Mouse (Mus musculus) spleen, adult 2 months (tissue): ENCODE measurements around the gene Ubash3a. TPM values are rescaled to one million over a fixed set of nuclear protein-coding genes. Genes with fewer than 3 reads are reported as not detected.

Experiments used
- DNase-seq, 2 experiments: peaks; one replicate each; pipeline versions ENCODE4 v3.0.0 to v3.0.0-alpha.2; 2012 to 2021; ENCODE audit warnings: low spot score in 2 of 2, low read depth in 1 of 2
- H3K27ac ChIP-seq: fragments of 200-500 bp; 2 replicates; pipeline ENCODE4 v1.5.1; 2012; ENCODE audit warnings: low read length, inconsistent platforms; ENCODE audit not compliant: insufficient read depth
- H3K27me3 ChIP-seq: fragments of 200-500 bp; 2 replicates; pipeline ENCODE4 v1.6.1; 2012; ENCODE audit warnings: mild to moderate bottlenecking, moderate library complexity, low read length, inconsistent platforms; ENCODE audit not compliant: control insufficient read depth, insufficient read depth
- H3K36me3 ChIP-seq: fragments of 200-500 bp; 2 replicates; pipeline ENCODE4 v1.6.1; 2012; ENCODE audit warnings: mild to moderate bottlenecking, low read length, inconsistent platforms; ENCODE audit not compliant: control insufficient read depth, insufficient read depth
- H3K4me1 ChIP-seq: fragments of 200-500 bp; 2 replicates; pipeline ENCODE4 v1.6.1; 2011; ENCODE audit warnings: inconsistent platforms; ENCODE audit not compliant: control insufficient read depth, insufficient read depth, insufficient read length
- H3K4me3 ChIP-seq: fragments of 200-500 bp; 2 replicates; pipeline ENCODE4 v1.5.1; 2011; ENCODE audit warnings: mild to moderate bottlenecking, inconsistent platforms; ENCODE audit not compliant: insufficient read depth, insufficient read length; ENCODE audit errors: extremely low read depth
- CTCF ChIP-seq: fragments of 200-500 bp; IDR thresholded peaks from 2 replicates; pipeline ENCODE4 v1.5.1; 2011; ENCODE audit warnings: mild to moderate bottlenecking, inconsistent platforms; ENCODE audit not compliant: insufficient read depth, insufficient read length, insufficient replicate concordance; ENCODE audit errors: extremely low read depth
- POLR2A ChIP-seq: fragments of 200-500 bp; IDR thresholded peaks from 2 replicates; pipeline ENCODE4 v1.6.1; 2011; ENCODE audit warnings: low read depth, low read length, inconsistent platforms
- WGBS: fragments of 180-500 bp; shearing (Covaris S2); methylation state at CpG from one replicate; pipeline ENCODE4 v1.1.7; 2018; 5-methylcytosine and 5-hydroxymethylcytosine counted together
- polyA plus RNA-seq: library from polyadenylated mRNA; depleted of rRNA; stranded (reverse); fragments of >200 nt; gene quantifications from 2 replicates; pipeline ENCODE4 v1.2.3, GENCODE M21; 2012; rRNA removed

The Ubash3a gene
- polyA plus RNA-seq, result 12.5 and 15.0 TPM in 2 replicates

- peak within 1 kb of the TSS; percentile 65 for H3K4me3 ChIP-seq
- no peaks in the 10 kb centered on the region for H3K36me3 ChIP-seq
- TF ChIP-seq CTCF (no peak), POLR2A (peak; percentile 3; the same call in 1 of the 2 replicates)
- no peaks in the 10 kb centered on the region for H3K27me3 ChIP-seq
- WGBS, result 8% methylated on average over 11 of the region's 12 CpGs
- peaks cover 6% of the 10 kb centered on the region; the same call in 1 of the 2 replicates for H3K4me1 ChIP-seq
- peak in 1 of 2 experiments; percentile 35 for DNase-seq
- H3K27ac ChIP-seq, result peak within 1 kb of the TSS; percentile 93
These were observed at the start of gene Ubash3a for GRCm38 (mm10) chr17:31207771-31208334. TSS of gene Ubash3a (plus strand) at chr17:31207873.

- 90% methylated on average over 6 of the region's 6 CpGs for WGBS
- no peak overlapping the region for H3K4me3 ChIP-seq
- no peak for DNase-seq
- H3K27ac ChIP-seq, result no peak overlapping the region
- no peaks in the 10 kb centered on the region for H3K36me3 ChIP-seq
- no peaks in the 10 kb centered on the region for H3K27me3 ChIP-seq
- no peaks in the 10 kb centered on the region for H3K4me1 ChIP-seq
- no peak for TF ChIP-seq CTCF
- no peak for TF ChIP-seq POLR2A
These were observed 49.8 kb upstream of the Ubash3a start for GRCm38 (mm10) chr17:31157921-31158320.

- no peak overlapping the region for H3K4me3 ChIP-seq
- H3K27ac ChIP-seq, result no peak overlapping the region
- WGBS, result 87% methylated on average over 4 of the region's 4 CpGs
- TF ChIP-seq CTCF, result no peak
- no peak for TF ChIP-seq POLR2A
- no peaks in the 10 kb centered on the region for H3K27me3 ChIP-seq
- H3K4me1 ChIP-seq, result no peaks in the 10 kb centered on the region
- H3K36me3 ChIP-seq, result no peaks in the 10 kb centered on the region
- no peak for DNase-seq
These were observed 47.4 kb upstream of the Ubash3a start for GRCm38 (mm10) chr17:31160291-31160690.

GRCm38 (mm10) chr17:31162607-31163006, 45.1 kb upstream of the Ubash3a start:
- Histone ChIP-seq H3K36me3 (no peaks in the 10 kb centered on the region), H3K4me1 (no peaks in the 10 kb centered on the region), H3K27me3 (no peaks in the 10 kb centered on the region), H3K4me3 (no peak overlapping the region), H3K27ac (no peak overlapping the region)
- TF ChIP-seq POLR2A (no peak), CTCF (no peak)
- WGBS, result 41% methylated on average over 12 of the region's 12 CpGs
- DNase-seq, result no peak

GRCm38 (mm10) chr17:31163821-31164220, 43.9 kb upstream of the Ubash3a start:
- WGBS, result 61% methylated on average over 2 of the region's 2 CpGs

GRCm38 (mm10) chr17:31165127-31165526, 42.5 kb upstream of the Ubash3a start, which contains the start of gene Tff1:
TSS of gene Tff1 (minus strand) at chr17:31165277.
- H3K4me3 ChIP-seq, result no peak within 1 kb of the TSS
- WGBS, result 84% methylated on average over 6 of the region's 6 CpGs
- H3K27me3 ChIP-seq, result no peaks in the 10 kb centered on the region
- H3K4me1 ChIP-seq, result no peaks in the 10 kb centered on the region
- TF ChIP-seq POLR2A (no peak), CTCF (no peak)
- DNase-seq, result no peak
- no peak within 1 kb of the TSS for H3K27ac ChIP-seq
- H3K36me3 ChIP-seq, result no peaks in the 10 kb centered on the region

More at GRCm38 (mm10) chr17:31163821-31164220, 43.9 kb upstream of the Ubash3a start:
- Histone ChIP-seq H3K4me3 (no peak overlapping the region), H3K36me3 (no peaks in the 10 kb centered on the region), H3K27me3 (no peaks in the 10 kb centered on the region), H3K4me1 (no peaks in the 10 kb centered on the region), H3K27ac (no peak overlapping the region)
- no peak for DNase-seq
- TF ChIP-seq POLR2A (no peak), CTCF (no peak)

- 89% methylated on average over 5 of the region's 5 CpGs for WGBS
These were observed 37.9 kb upstream of the Ubash3a start for GRCm38 (mm10) chr17:31169796-31170195.

More at GRCm38 (mm10) chr17:31169796-31170195, 37.9 kb upstream of the Ubash3a start:
- TF ChIP-seq POLR2A, result no peak
- no peak for TF ChIP-seq CTCF
- Histone ChIP-seq H3K4me1 (no peaks in the 10 kb centered on the region), H3K4me3 (no peak overlapping the region), H3K27ac (no peak overlapping the region), H3K36me3 (no peaks in the 10 kb centered on the region), H3K27me3 (no peaks in the 10 kb centered on the region)
- no peak for DNase-seq
